Mouse (Mus musculus) kidney, postnatal 36 days (tissue): Measurements from ENCODE around the gene Pdzd3.
A peak's percentile ranks its signal among the peaks of the same experiment; 100 is the strongest.
"Not testable (repeated sequence)": the region's sequence is repeated elsewhere in the genome, so short reads cannot be mapped to it uniquely, and the experiment has no call there.

ENCODE experiments used
- DNase-seq, 2 experiments: peaks; one replicate each; pipeline ENCODE4 v3.0.0; 2021 to 2022; ENCODE audit warnings: mixed read lengths in 2 of 2

Pdzd3 gene

GRCm38 (mm10) chr9:44251314-44251713, at the start of gene Pdzd3:
TSS of gene Pdzd3 (minus strand) at chr9:44251471.
- peak; percentile 82 to 92 for DNase-seq

GRCm38 (mm10) chr9:44300001-44300400, 48.7 kb upstream of the Pdzd3 start:
- DNase-seq = not testable (repeated sequence)

- DNase-seq = peak; percentile 65 to 86
Observed at GRCm38 (mm10) chr9:44292490-44292889, 41.2 kb upstream of the Pdzd3 start.

GRCm38 (mm10) chr9:44288959-44289291, 37.7 kb upstream of the Pdzd3 start:
- DNase-seq = no peak

GRCm38 (mm10) chr9:44288076-44288958, 37.0 kb upstream of the Pdzd3 start, which contains the start of gene Abcg4:
TSS of gene Abcg4 (minus strand) at chr9:44288615.
- peak in 1 of 2 experiments; percentile 49 for DNase-seq

GRCm38 (mm10) chr9:44287401-44288075, 36.3 kb upstream of the Pdzd3 start:
- no peak for DNase-seq

- no peak for DNase-seq
Observed at GRCm38 (mm10) chr9:44287003-44287400, 35.7 kb upstream of the Pdzd3 start.

GRCm38 (mm10) chr9:44286256-44286850, 35.1 kb upstream of the Pdzd3 start:
- no peak for DNase-seq

GRCm38 (mm10) chr9:44283183-44283582, 31.9 kb upstream of the Pdzd3 start:
- no peak for DNase-seq

- no peak for DNase-seq
Observed at GRCm38 (mm10) chr9:44269973-44270372, 18.7 kb upstream of the Pdzd3 start.

GRCm38 (mm10) chr9:44269077-44269476, 17.8 kb upstream of the Pdzd3 start:
- peak; percentile 39 to 74 for DNase-seq

GRCm38 (mm10) chr9:44268432-44268831, 17.2 kb upstream of the Pdzd3 start, which contains the start of gene Nlrx1:
TSS of gene Nlrx1 (minus strand) at chr9:44268599.
- peak in 1 of 2 experiments; percentile 14 for DNase-seq

- DNase-seq = peak; percentile 95 to 99
Observed at GRCm38 (mm10) chr9:44268027-44268360, 16.7 kb upstream of the Pdzd3 start.

GRCm38 (mm10) chr9:44267319-44268026, 16.2 kb upstream of the Pdzd3 start:
- DNase-seq = peak; percentile 43 to 55

- no peak for DNase-seq
Observed at GRCm38 (mm10) chr9:44266478-44267226, 15.4 kb upstream of the Pdzd3 start.

- no peak for DNase-seq
Observed at GRCm38 (mm10) chr9:44261388-44261787, 10.1 kb upstream of the Pdzd3 start.

- DNase-seq = no peak
Observed at GRCm38 (mm10) chr9:44259014-44259413, 7.7 kb upstream of the Pdzd3 start.

GRCm38 (mm10) chr9:44256213-44256612, 4.9 kb upstream of the Pdzd3 start:
- peak in 1 of 2 experiments; percentile 25 for DNase-seq

- DNase-seq = no peak
Observed at GRCm38 (mm10) chr9:44255136-44255521, 3.9 kb upstream of the Pdzd3 start.

- DNase-seq = no peak
Observed at GRCm38 (mm10) chr9:44254508-44255135, 3.4 kb upstream of the Pdzd3 start.

GRCm38 (mm10) chr9:44253441-44253840, 2.2 kb upstream of the Pdzd3 start:
- DNase-seq = no peak

GRCm38 (mm10) chr9:44250445-44250844, 826 bp downstream of the Pdzd3 start:
- peak in 1 of 2 experiments; percentile 31 for DNase-seq
